Mouse (Mus musculus) left cerebral cortex, postnatal 36 days (tissue): ENCODE measurements around the gene Bcas3. TPM values are rescaled to one million over a fixed set of nuclear protein-coding genes. Genes with fewer than 3 reads are reported as not detected.
A peak's percentile ranks its signal among the peaks of the same experiment; 100 is the strongest.

Experiments used
- DNase-seq, 2 experiments: peaks; one replicate each; pipeline ENCODE4 v3.0.0; 2021 to 2022; ENCODE audit warnings: low spot score in 2 of 2, mixed read lengths in 1 of 2
- intact Hi-C: fragments of 180-260 bp; cut with DNase I; formaldehyde crosslinking; loops from one replicate; pipeline ENCODE4 v1.15.1; 2025
- total RNA-seq, 2 experiments: library from RNA; stranded (reverse); gene quantifications; 2 replicates each; pipeline ENCODE4 v1.2.3; 2021

Gene Bcas3
- total RNA-seq, 2 experiments from 2014 or later: 69.6 to 74.1 TPM

DNA sequence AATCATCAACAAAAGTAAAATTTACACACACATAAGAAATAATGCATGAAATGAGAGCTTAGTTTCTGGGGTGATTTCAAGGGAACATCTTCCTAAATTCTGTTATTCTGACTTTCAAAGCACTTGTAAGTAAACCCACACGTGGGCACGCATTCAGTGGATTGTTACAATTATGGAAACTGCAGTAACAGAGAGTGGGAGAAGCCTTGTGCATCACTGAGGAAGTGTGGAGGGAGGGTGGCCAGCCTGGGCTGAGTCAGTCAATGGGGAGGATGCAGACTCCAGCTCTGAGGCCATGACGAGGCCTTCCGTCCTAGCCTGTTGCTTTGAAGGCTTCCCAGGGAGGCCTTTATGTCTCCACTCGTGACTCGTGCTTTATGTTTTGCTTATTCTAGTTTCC, 289.6 kb downstream of the Bcas3 start:
- intact Hi-C loops: loop anchor here (10.0 kb wide), 1 partner anchor 112 kb away; no protein-coding TSS in a partner anchor
- DNase-seq: peak; percentile 62 to 63

DNA sequence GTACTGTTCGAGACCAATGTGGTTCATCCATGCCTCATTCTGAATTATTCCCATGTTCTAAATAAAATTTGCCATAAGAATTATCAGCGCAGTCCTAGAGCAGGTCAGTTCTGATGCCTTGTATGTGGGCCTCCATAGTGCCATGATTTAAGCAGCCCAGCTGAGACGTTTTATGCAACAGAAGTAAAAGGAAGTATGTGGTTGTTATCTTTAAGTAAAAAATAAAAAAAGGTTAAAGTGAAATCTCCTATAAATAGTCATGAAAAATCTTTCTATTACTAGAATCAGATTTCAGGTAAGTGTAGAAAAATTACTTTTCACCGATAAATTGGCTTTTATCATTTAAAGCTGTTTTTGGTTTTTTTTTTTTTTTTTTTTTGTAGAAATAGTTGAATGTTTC, 290.1 kb downstream of the Bcas3 start:
- intact Hi-C loops: loop anchor here (10.0 kb wide), 1 partner anchor 112 kb away; no protein-coding TSS in a partner anchor
- DNase-seq: no peak

DNA sequence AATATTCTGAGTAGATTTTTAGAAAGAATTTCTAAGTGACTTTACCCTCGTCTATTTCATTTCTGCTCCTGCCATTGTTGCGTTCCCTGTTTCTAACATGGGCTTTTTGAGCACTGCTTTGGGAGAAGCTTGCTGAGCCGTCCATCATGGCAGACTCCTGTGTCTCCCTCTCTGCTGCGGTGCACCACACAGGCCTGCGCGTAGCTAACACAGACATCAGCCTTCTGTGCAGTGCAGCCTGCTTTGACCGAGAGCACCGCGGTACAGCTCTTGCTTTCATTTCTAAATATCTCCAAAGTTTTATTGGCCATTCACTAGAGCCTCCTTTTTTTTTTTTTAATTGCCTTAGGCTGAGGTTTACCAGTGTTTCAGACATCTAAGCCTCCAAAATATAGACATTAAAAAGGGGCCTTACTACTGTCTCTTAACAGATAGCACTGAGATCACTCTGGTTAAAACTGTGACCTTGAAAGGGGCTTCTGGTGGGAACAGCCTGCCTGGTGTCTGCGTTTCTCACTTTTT, 290.6 kb downstream of the Bcas3 start:
- intact Hi-C loops: loop anchor here (10.0 kb wide), 1 partner anchor 111 kb away; no protein-coding TSS in a partner anchor
- DNase-seq: no peak

DNA sequence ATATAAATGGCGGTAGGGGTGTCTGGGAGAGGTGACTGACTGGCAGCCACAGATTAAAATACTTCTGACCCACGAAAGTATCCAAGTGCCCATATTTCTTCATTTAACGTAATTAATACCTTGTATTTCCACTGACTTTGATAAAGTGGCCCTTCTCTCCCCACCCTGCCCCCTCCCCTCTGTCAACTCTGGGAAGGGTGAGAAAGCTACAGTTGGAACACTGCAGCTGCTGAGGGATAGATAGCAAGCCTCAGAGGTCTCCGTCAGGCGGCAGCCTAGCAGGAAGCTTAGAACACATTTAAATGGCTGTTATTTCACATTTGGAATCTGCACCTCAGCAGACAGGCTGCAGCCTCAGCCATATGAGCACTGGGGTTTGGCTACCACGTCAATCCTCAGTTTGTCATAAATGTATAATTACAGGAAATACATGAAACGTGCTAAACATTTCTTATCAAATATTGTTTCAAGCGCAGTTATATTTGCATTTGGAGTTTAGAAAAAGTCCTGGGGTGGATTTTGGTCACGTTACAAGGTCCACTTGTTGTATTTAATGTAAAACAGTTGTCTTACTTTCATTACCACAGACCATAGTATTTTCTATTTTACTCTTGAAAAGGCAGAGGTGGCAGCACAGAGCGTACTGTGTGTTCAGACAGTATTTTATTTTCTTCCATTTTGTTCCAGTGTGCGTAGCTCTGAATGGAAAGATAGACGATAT, 291.2 kb downstream of the Bcas3 start:
- no peak for DNase-seq
- intact Hi-C loops: loop anchor here (10.0 kb wide), 1 partner anchor 111 kb away; no protein-coding TSS in a partner anchor

DNA sequence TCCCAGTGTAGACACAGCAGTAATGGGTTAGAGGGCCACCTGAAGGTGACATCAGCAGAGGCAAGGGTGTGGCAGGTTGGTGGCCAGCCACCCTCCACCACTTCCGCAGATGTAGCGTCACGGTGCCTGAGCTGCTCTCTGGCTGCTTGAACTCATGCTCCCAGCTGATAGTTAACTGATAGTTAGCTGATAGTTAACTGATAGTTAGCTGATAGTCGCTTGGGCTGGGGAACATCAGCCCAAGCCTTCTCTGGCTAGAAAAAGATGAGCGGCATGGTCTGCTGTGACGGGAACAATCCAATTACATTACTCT, 291.7 kb downstream of the Bcas3 start:
- DNase-seq: no peak
- intact Hi-C loops: loop anchor here (10.0 kb wide), 1 partner anchor 110 kb away; no protein-coding TSS in a partner anchor

- DNase-seq: no peak
- intact Hi-C loops: loop anchor here (10.0 kb wide), 1 partner anchor 110 kb away; no protein-coding TSS in a partner anchor
Observed at GRCm38 (mm10) chr11:85645152-85645835, 292.3 kb downstream of the Bcas3 start.

DNA sequence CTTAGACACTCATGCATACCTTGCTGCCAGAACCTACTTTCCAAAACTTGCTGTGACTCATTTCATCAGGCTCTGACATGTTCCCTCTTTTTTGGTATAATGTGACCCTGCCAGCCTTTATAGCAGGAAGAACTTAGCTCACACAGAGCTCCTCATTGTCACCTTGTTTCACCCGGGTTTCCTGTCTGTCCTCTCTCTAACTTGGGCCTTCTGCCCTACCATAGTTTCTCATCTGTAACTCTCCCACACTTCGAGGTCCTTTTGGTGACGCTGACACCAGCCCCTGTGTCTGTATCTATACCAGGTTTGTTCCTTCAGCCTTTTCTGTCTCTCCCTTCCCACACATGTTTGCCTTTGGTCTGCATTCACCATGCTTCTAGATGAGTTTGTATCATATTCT, 295.9 kb downstream of the Bcas3 start:
- intact Hi-C loops: loop anchor here (10.0 kb wide), 1 partner anchor 106 kb away; no protein-coding TSS in a partner anchor
- no peak for DNase-seq

GRCm38 (mm10) chr11:85649373-85649772, 296.4 kb downstream of the Bcas3 start:
- intact Hi-C loops: loop anchor here (10.0 kb wide), 1 partner anchor 105 kb away; no protein-coding TSS in a partner anchor
- no peak for DNase-seq

GRCm38 (mm10) chr11:85657471-85657870, 304.5 kb downstream of the Bcas3 start:
- intact Hi-C loops: no loop called here
- DNase-seq: no peak

DNA sequence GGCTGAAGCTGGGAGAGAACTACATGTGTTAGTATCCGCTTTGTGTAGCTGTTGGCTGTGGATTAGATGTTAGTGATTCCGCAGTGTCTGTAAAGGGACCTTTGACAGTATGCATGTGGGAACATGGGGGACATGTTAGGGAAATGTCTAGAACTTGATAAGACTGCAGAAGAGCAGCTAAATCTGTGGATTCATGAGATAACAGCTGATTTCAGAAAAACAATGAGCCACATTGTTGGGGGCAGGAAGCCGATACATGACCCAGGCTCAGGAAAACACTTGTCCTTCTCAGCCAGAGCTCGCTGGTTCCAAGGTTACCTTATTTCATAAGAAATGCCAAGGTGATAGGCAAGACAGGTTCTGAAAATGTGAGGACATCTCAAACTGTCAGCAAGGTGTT, 307.3 kb downstream of the Bcas3 start:
- intact Hi-C loops: no loop called here

GRCm38 (mm10) chr11:85667176-85667575, 314.2 kb downstream of the Bcas3 start:
- no peak for DNase-seq
- intact Hi-C loops: no loop called here

More for the DNA sequence above, 307.3 kb downstream of the Bcas3 start:
- no peak for DNase-seq

- DNase-seq: no peak
- intact Hi-C loops: no loop called here
Observed at GRCm38 (mm10) chr11:85667741-85668140, 314.8 kb downstream of the Bcas3 start.

DNA sequence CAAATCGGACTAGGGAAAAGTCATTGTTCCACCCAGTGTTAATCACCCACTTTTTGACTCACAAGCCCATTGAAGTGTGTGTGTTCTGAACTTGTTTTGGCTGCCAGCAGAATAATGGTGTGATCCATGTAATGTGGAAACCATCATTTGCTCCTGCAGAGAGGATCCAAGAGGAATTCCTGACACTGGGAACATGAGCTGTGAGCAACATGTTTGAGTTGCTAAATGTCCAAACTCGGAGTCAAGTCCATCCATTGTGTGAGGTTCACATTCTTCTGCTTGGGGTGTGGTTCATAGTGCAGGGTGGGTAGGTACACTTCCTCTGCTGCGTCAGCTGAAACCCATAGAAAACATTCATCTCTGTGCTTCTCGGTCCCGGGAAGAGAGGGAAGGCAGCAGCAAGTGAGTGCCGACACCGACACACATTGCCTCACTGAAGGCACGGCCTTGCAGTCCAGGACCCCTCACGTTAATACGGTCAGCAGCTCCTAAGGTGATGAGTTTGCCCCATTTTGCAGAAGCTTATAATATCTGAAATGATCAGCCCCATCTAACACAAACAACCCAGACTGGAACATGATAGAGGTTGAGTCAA, 320.0 kb downstream of the Bcas3 start:
- no peak for DNase-seq
- intact Hi-C loops: no loop called here

DNA sequence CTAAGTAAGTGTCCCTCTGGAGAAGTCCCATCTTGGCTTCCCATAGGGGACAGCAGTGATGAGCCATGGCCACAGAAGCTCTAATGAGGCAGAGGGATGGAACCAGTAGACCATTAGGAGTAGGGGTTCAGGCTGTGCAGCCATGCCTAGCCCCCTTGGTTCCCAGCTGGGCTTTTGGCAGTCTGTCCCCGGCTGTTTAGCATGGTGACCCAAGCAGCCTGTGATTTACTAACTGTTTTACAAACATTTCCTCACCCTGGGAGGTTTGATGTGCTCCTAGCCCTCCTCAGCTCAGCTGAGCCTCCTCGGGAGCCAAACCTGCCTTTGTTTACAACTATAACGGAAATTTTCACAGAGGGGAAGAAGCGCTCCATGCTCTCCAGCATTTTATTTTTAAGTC, 322.3 kb downstream of the Bcas3 start:
- no peak for DNase-seq
- intact Hi-C loops: no loop called here

DNA sequence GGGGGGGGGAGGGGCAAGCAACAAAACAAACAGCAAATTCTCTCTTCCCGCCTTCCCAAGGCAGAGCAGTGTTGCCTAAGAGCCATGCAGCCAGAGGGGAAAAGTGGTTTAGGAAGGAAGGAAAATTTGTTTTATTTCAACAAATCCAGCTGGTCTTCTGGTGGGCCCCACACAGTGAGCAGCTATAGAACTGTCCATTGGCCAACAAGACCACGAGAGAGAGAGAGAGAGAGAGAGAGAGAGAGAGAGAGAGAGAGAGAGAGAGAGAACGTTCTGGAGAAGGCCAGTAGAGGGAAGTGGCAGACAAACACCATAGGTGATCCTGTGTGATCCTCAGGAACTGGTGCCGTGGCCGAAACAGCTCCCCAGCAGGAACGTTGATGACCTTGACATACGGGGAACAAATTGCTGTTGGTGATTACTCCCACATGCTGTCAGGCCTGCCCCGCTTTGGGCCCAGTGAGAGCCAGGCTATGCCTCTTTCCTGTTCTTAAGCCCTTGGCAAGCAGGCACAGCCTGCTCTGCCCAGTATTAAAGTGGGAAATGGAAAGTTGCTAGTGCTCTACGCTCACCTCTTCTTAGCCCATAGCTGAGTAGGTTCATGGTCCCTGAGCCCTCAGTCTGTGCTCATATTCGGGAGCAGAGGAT, 323.5 kb downstream of the Bcas3 start:
- no peak for DNase-seq
- intact Hi-C loops: no loop called here

- no peak for DNase-seq
- intact Hi-C loops: no loop called here
Observed at GRCm38 (mm10) chr11:85678666-85679065, 325.7 kb downstream of the Bcas3 start.

DNA sequence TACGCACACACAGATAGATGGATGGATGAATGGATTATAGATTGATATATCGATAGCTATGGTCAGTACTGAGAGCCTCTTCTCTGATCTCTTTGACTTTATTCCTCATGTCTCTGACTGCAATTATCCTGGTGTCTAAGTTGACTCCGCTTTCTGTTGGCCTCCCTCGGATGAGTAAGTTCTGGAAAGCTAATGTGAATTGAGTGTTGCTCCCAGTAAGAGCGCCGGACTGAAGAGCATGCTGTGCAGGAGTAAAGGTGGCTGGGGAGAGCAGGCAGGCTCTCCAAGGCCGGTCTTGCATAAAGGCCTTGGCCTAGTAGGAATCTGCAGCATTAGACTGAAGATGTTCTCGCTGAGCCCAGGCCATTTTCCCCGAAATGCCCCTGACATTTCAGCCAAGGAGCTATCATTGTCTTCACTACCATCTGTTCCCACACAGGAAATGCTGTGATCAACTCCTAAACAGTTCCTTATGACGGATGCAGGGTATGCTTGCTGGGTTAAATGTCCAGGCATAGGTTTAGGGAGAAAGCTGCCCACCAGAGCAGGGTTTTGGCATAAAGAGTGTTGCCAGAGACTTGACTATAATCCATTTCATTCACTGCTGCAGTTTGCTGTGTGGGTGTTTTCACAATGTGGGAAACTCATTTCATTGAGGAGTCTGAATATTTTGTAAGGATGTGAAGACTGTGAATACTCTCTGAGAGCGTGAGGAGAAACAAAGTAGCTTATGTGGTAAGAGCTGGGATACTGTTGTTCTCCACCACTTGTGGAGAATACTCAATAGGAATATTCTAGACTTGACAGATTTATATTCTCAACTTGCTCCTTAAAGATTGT, 328.8 kb downstream of the Bcas3 start:
- intact Hi-C loops: no loop called here

DNA sequence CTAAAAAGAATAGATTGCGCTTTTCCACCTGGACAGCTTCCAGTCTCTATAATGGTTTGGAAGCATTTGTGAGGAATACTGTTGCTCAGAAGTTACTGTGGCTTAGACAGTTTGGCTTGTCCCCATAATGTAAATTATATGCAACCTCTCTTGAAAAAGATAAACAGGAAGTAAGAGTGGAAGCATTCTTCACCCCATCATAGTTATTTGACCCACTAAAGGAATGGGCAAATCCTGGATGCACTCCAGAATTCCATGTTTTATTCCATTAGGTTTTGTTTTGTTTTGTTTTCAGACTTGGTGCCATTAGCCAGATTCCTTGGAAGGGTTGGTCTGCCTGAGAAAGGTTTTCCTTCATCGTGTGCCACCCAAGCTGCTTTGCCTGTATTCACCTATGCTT, 332.0 kb downstream of the Bcas3 start:
- DNase-seq: no peak
- intact Hi-C loops: no loop called here

More for the DNA sequence above, 328.8 kb downstream of the Bcas3 start:
- no peak for DNase-seq
